Mouse (Mus musculus) heart, embryonic 15.5 days (tissue): ENCODE measurements around the gene Chrm4. TPM values are rescaled to one million over a fixed set of nuclear protein-coding genes. Genes with fewer than 3 reads are reported as not detected.

ENCODE experiments used
- ATAC-seq: fragments of 200-750 bp; cut with Nextera tagmentation; replicated peaks from 2 replicates; pipeline ENCODE4 v1.8.0; 2017; ENCODE audit warnings: low read depth, moderate TSS enrichment; ENCODE audit not compliant: insufficient number of reproducible peaks, insufficient read depth, low FRiP score
- H3K27ac ChIP-seq: fragments of 300-500 bp; sonication (generic); 2 replicates; pipeline ENCODE4 v1.5.1; 2015; ENCODE audit warnings: mild to moderate bottlenecking, inconsistent platforms
- H3K27me3 ChIP-seq: fragments of 300-500 bp; sonication (generic); 2 replicates; pipeline ENCODE4 v1.6.1; 2015; ENCODE audit warnings: inconsistent platforms
- H3K36me3 ChIP-seq: fragments of 300-500 bp; sonication (generic); 2 replicates; pipeline ENCODE4 v1.6.1; 2015; ENCODE audit warnings: mild to moderate bottlenecking, inconsistent platforms
- H3K4me1 ChIP-seq: fragments of 300-500 bp; sonication (generic); replicated peaks from 2 replicates; pipeline ENCODE4 v1.6.1; 2015; ENCODE audit warnings: inconsistent platforms
- H3K4me2 ChIP-seq: fragments of 300-500 bp; sonication (generic); 2 replicates; pipeline ENCODE4 v1.6.1; 2015; ENCODE audit warnings: inconsistent platforms, mild to moderate bottlenecking, moderate library complexity
- H3K4me3 ChIP-seq: fragments of 300-500 bp; sonication (generic); 2 replicates; pipeline ENCODE4 v1.5.1; 2015; ENCODE audit warnings: mild to moderate bottlenecking, inconsistent platforms
- H3K9ac ChIP-seq: fragments of 300-500 bp; sonication (generic); 2 replicates; pipeline ENCODE4 v1.6.1; 2015; ENCODE audit warnings: mild to moderate bottlenecking, inconsistent platforms
- H3K9me3 ChIP-seq: fragments of 300-500 bp; sonication (generic); replicated peaks from 2 replicates; pipeline ENCODE4 v1.6.1; 2016; ENCODE audit warnings: inconsistent platforms
- WGBS: fragments of 180-500 bp; shearing (Covaris S2); methylation state at CpG from one replicate; pipeline ENCODE4 v1.1.7; 2015; ENCODE audit warnings: mixed read lengths; 5-methylcytosine and 5-hydroxymethylcytosine counted together
- microRNA-seq: library from miRNA; unstranded; fragments of <30 nt; microRNA quantifications from one replicate; pipeline ENCODE4, GENCODE M21; 2016
- polyA plus RNA-seq: library from polyadenylated mRNA; unstranded; fragments of >200 nt; fragmentation: Nextera tagmentation; extraction: Ambion mirVana; gene quantifications from 2 replicates; pipeline ENCODE4 v1.2.1, GENCODE M21; 2015

The Chrm4 gene
- polyA plus RNA-seq, 1 experiment from 2014 or later: not detected

GRCm38 (mm10) chr2:91971231-91972097 lies 44.4 kb downstream of the Chrm4 start:
- H3K27ac ChIP-seq: peak overlapping the region; percentile 91
- peaks cover 28% of the 10 kb centered on the region for H3K27me3 ChIP-seq
- H3K9ac ChIP-seq: 0 out of 2 replicates have a peak overlapping the region, but pooled peaks have one; percentile 15
- H3K4me2 ChIP-seq: peak overlapping the region; percentile 52
- WGBS: 14% methylated on average over 21 of the region's 21 CpGs
- H3K9me3 ChIP-seq: no peaks in the 10 kb centered on the region
- peak; percentile 55 for ATAC-seq
- no peaks in the 10 kb centered on the region for H3K36me3 ChIP-seq
- H3K4me1 ChIP-seq: peaks cover 45% of the 10 kb centered on the region
- H3K4me3 ChIP-seq: peak overlapping the region; percentile 19

GRCm38 (mm10) chr2:91972121-91972566 lies 45.1 kb downstream of the Chrm4 start:
- Histone ChIP-seq H3K4me2 (peak overlapping the region; percentile 52), H3K27me3 (peaks cover 34% of the 10 kb centered on the region), H3K9me3 (no peaks in the 10 kb centered on the region), H3K4me3 (no peak overlapping the region), H3K36me3 (no peaks in the 10 kb centered on the region), H3K27ac (peak overlapping the region; percentile 91), H3K4me1 (peaks cover 43% of the 10 kb centered on the region), H3K9ac (no peak overlapping the region)
- WGBS: 30% methylated on average over 13 of the region's 13 CpGs
- no peak for ATAC-seq

GRCm38 (mm10) chr2:91973416-91974135 lies 46.5 kb downstream of the Chrm4 start:
- Histone ChIP-seq H3K27ac (no peak overlapping the region), H3K4me1 (peaks cover 46% of the 10 kb centered on the region), H3K27me3 (peaks cover 35% of the 10 kb centered on the region), H3K9ac (no peak overlapping the region), H3K4me3 (no peak overlapping the region), H3K36me3 (no peaks in the 10 kb centered on the region), H3K9me3 (no peaks in the 10 kb centered on the region), H3K4me2 (no peak overlapping the region)
- ATAC-seq: no peak
- 62% methylated on average over 7 of the region's 7 CpGs for WGBS

DNA sequence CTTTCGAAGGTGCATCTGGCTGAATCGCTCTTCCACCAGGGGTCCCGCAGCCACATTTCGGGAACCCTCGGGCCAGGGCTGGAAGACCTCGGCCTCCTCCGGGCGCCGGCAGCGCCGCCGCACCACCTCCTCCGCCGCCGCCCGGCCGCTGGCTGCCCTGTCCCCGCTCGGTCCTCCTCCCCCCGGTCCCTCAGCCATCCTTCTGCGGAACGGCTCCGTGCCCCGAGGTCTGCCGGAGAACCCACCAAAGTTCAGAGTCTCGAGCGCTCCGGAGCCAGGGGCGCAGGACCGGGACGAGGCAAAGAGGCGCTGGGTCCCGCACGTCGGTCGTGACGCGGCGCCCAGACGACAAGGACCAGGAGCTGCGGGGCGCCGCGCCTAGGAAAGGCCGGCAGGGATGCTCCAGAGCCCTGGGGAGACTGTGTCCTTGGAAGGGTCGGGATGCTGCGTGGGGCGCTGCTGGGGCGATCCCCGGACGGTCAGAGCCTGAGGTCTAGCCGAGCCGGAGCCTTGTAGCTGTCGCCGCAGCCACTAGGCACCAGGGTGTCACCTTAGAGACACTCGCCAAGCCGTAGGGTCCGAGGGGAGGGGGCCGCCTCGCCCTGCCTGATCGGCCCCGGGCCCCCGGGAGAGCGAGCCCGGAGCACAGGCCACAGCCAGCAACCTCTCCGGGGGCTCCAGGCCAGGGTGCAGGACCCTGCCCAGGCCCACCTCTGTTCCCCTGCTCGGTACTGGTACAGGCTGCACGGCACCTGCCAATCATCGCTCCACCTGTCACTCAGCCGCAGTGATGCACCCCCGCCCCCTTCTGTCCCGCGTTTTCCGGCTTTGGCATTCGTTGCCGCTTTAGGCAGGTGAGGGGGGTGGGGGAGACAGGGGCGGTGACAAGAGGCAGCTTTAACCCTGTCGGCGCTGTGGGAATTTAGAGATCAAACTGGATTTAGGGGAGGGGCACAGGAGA lies 48.8 kb downstream of the Chrm4 start, which contains the start of gene Dgkz:
Gene Dgkz, minus strand, starts transcription at position 284 of the 961 bp plus-strand sequence.
- peak within 1 kb of the TSS; percentile 49 for H3K9ac ChIP-seq
- H3K4me2 ChIP-seq: peak within 1 kb of the TSS; percentile 83
- no peaks in the 10 kb centered on the region for H3K9me3 ChIP-seq
- H3K27me3 ChIP-seq: peaks cover 35% of the 10 kb centered on the region
- H3K36me3 ChIP-seq: no peaks in the 10 kb centered on the region
- no peak for ATAC-seq
- 1% methylated on average over 79 of the region's 79 CpGs for WGBS
- no peak within 1 kb of the TSS for H3K27ac ChIP-seq
- H3K4me3 ChIP-seq: peak within 1 kb of the TSS; percentile 51
- H3K4me1 ChIP-seq: peaks cover 47% of the 10 kb centered on the region

GRCm38 (mm10) chr2:91977960-91978359 lies 50.9 kb downstream of the Chrm4 start:
- Histone ChIP-seq H3K4me3 (no peak overlapping the region), H3K36me3 (no peaks in the 10 kb centered on the region), H3K27ac (peak overlapping the region; percentile 78), H3K9me3 (no peaks in the 10 kb centered on the region), H3K4me2 (no peak overlapping the region), H3K9ac (no peak overlapping the region), H3K4me1 (peaks cover 30% of the 10 kb centered on the region), H3K27me3 (peaks cover 35% of the 10 kb centered on the region)
- 59% methylated on average over 4 of the region's 4 CpGs for WGBS
- no peak for ATAC-seq

Small RNA genes lying within 50 kb of the gene (microRNA-seq; reads per million reads assigned to microRNA genes)
- not detected for gene Mir6999

Other genes starting within 250 kb of the Chrm4 start
- 21.6 and 26.3 TPM in 2 replicates for gene Atg13, start 216.7 kb upstream of the Chrm4 start, polyA plus RNA-seq
- 12.1 and 12.2 TPM in 2 replicates for gene Harbi1, start 216.4 kb upstream of the Chrm4 start, polyA plus RNA-seq
- gene Ambra1, start 197.1 kb upstream of the Chrm4 start, polyA plus RNA-seq: 8.6 and 12.0 TPM in 2 replicates
- gene Mdk, start 5.0 kb downstream of the Chrm4 start, polyA plus RNA-seq: 293 and 372 TPM in 2 replicates
- gene Gm9821, start 18.5 kb downstream of the Chrm4 start, polyA plus RNA-seq: 1.7 and 2.2 TPM in 2 replicates
- gene Dgkz, start 48.6 kb downstream of the Chrm4 start, polyA plus RNA-seq: 26.6 and 48.2 TPM in 2 replicates
- gene Creb3l1, start 97.3 kb downstream of the Chrm4 start, polyA plus RNA-seq: 7.5 and 11.2 TPM in 2 replicates
- gene Phf21a, start 165.9 kb downstream of the Chrm4 start, polyA plus RNA-seq: 15.0 and 21.6 TPM in 2 replicates